Mouse (Mus musculus): ENCODE measurements at regions not wholly inside any gene's neighbourhood (a gene's known extent, or its start where the extent isn't known, plus 50 kb on each side); places are given as distances from the start of the nearest gene placed in this dataset.

GRCm38 (mm10) chr8:53956148-53956547, 121.3 kb upstream of the Vegfc start:
- H3K4me3 ChIP-seq = no peak overlapping the region
- no peak for ATAC-seq (ENCODE audit: extremely low read depth, insufficient number of reproducible peaks, low FRiP score, low TSS enrichment)
- no peaks in the 10 kb centered on the region for H3K36me3 ChIP-seq
- no peak overlapping the region for H3K9ac ChIP-seq
- no peak overlapping the region for H3K4me2 ChIP-seq
- no peaks in the 10 kb centered on the region for H3K9me3 ChIP-seq
- H3K27me3 ChIP-seq (replicated peaks) = no peaks in the 10 kb centered on the region
- H3K27ac ChIP-seq (replicated peaks) = peak overlapping the region; percentile 36; the same call in 1 of the 2 replicates
- WGBS = 71% methylated on average over 2 of the region's 2 CpGs
- H3K4me1 ChIP-seq = peaks cover 12% of the 10 kb centered on the region

- WGBS = 9% methylated on average over 1 of the region's 1 CpGs
- no peak for ATAC-seq (ENCODE audit: extremely low read depth, insufficient number of reproducible peaks, low FRiP score, low TSS enrichment)
- peak overlapping the region; percentile 55; the same call in 1 of the 2 replicates for H3K27ac ChIP-seq (replicated peaks)
Measured at GRCm38 (mm10) chr8:53958548-53958947, 118.9 kb upstream of the Vegfc start.

GRCm38 (mm10) chr8:53962993-53963392, 114.4 kb upstream of the Vegfc start:
- no peaks in the 10 kb centered on the region for H3K27me3 ChIP-seq (replicated peaks)
- H3K9me3 ChIP-seq = no peaks in the 10 kb centered on the region
- no peak overlapping the region for H3K27ac ChIP-seq (replicated peaks)
- no peak for ATAC-seq (ENCODE audit: extremely low read depth, insufficient number of reproducible peaks, low FRiP score, low TSS enrichment)
- H3K4me1 ChIP-seq = no peaks in the 10 kb centered on the region
- H3K36me3 ChIP-seq = no peaks in the 10 kb centered on the region
- no peak overlapping the region for H3K4me3 ChIP-seq
- no peak overlapping the region for H3K9ac ChIP-seq
- no peak overlapping the region for H3K4me2 ChIP-seq
- 88% methylated on average over 1 of the region's 1 CpGs for WGBS

More at GRCm38 (mm10) chr8:53958548-53958947, 118.9 kb upstream of the Vegfc start:
- H3K9me3 ChIP-seq = no peaks in the 10 kb centered on the region
- no peaks in the 10 kb centered on the region for H3K36me3 ChIP-seq
- peaks cover 12% of the 10 kb centered on the region for H3K4me1 ChIP-seq
- no peak overlapping the region for H3K4me3 ChIP-seq
- no peaks in the 10 kb centered on the region for H3K27me3 ChIP-seq (replicated peaks)
- no peak overlapping the region for H3K4me2 ChIP-seq
- no peak overlapping the region for H3K9ac ChIP-seq

GRCm38 (mm10) chr8:53984296-53984695, 93.1 kb upstream of the Vegfc start:
- Histone ChIP-seq H3K27ac (replicated peaks) (no peak overlapping the region), H3K9me3 (no peaks in the 10 kb centered on the region), H3K36me3 (no peaks in the 10 kb centered on the region), H3K4me1 (no peaks in the 10 kb centered on the region), H3K4me3 (no peak overlapping the region), H3K9ac (no peak overlapping the region), H3K27me3 (replicated peaks) (no peaks in the 10 kb centered on the region), H3K4me2 (no peak overlapping the region)
- WGBS = 66% methylated on average over 2 of the region's 2 CpGs
- ATAC-seq (ENCODE audit: extremely low read depth, insufficient number of reproducible peaks, low FRiP score, low TSS enrichment) = no peak

GRCm38 (mm10) chr8:53985685-53986084, 91.7 kb upstream of the Vegfc start:
- WGBS = 88% methylated on average over 1 of the region's 1 CpGs
- ATAC-seq (ENCODE audit: extremely low read depth, insufficient number of reproducible peaks, low FRiP score, low TSS enrichment) = no peak
- Histone ChIP-seq H3K27ac (replicated peaks) (no peak overlapping the region), H3K4me3 (no peak overlapping the region), H3K9ac (no peak overlapping the region), H3K36me3 (no peaks in the 10 kb centered on the region), H3K27me3 (replicated peaks) (no peaks in the 10 kb centered on the region), H3K4me2 (no peak overlapping the region), H3K4me1 (no peaks in the 10 kb centered on the region), H3K9me3 (no peaks in the 10 kb centered on the region)

GRCm38 (mm10) chr8:53994208-53994607, 83.2 kb upstream of the Vegfc start:
- WGBS = 71% methylated on average over 3 of the region's 3 CpGs
- H3K27me3 ChIP-seq (replicated peaks) = no peaks in the 10 kb centered on the region
- no peak overlapping the region for H3K4me3 ChIP-seq
- 0 out of 2 replicates have a peak, but pooled peaks cover 5% of the 10 kb centered on the region for H3K9me3 ChIP-seq
- H3K27ac ChIP-seq (replicated peaks) = no peak overlapping the region
- no peak overlapping the region for H3K4me2 ChIP-seq
- H3K36me3 ChIP-seq = no peaks in the 10 kb centered on the region
- H3K9ac ChIP-seq = no peak overlapping the region
- H3K4me1 ChIP-seq = no peaks in the 10 kb centered on the region
- ATAC-seq (ENCODE audit: extremely low read depth, insufficient number of reproducible peaks, low FRiP score, low TSS enrichment) = no peak

GRCm38 (mm10) chr8:53997461-53997860, 79.9 kb upstream of the Vegfc start:
- H3K27ac ChIP-seq (replicated peaks) = no peak overlapping the region; the same call in 1 of the 2 replicates
- H3K27me3 ChIP-seq (replicated peaks) = no peaks in the 10 kb centered on the region
- H3K4me1 ChIP-seq = peaks cover 2% of the 10 kb centered on the region
- H3K4me3 ChIP-seq = no peak overlapping the region
- no peaks in the 10 kb centered on the region for H3K36me3 ChIP-seq
- no peak for ATAC-seq (ENCODE audit: extremely low read depth, insufficient number of reproducible peaks, low FRiP score, low TSS enrichment)
- WGBS = 51% methylated on average over 2 of the region's 2 CpGs
- no peak overlapping the region for H3K4me2 ChIP-seq
- no peak overlapping the region for H3K9ac ChIP-seq
- no peaks in the 10 kb centered on the region for H3K9me3 ChIP-seq

GRCm38 (mm10) chr8:54002948-54003347, 74.5 kb upstream of the Vegfc start:
- 50% methylated on average over 1 of the region's 1 CpGs for WGBS
- Histone ChIP-seq H3K9ac (no peak overlapping the region), H3K4me1 (peaks cover 10% of the 10 kb centered on the region), H3K27ac (replicated peaks) (no peak overlapping the region), H3K27me3 (replicated peaks) (no peaks in the 10 kb centered on the region), H3K4me2 (no peak overlapping the region), H3K4me3 (no peak overlapping the region), H3K36me3 (no peaks in the 10 kb centered on the region), H3K9me3 (no peaks in the 10 kb centered on the region)
- no peak for ATAC-seq (ENCODE audit: extremely low read depth, insufficient number of reproducible peaks, low FRiP score, low TSS enrichment)

GRCm38 (mm10) chr8:54014096-54014495, 63.3 kb upstream of the Vegfc start:
- Histone ChIP-seq H3K4me2 (no peak overlapping the region), H3K9ac (no peak overlapping the region), H3K36me3 (no peaks in the 10 kb centered on the region), H3K27me3 (replicated peaks) (no peaks in the 10 kb centered on the region), H3K27ac (replicated peaks) (no peak overlapping the region), H3K4me3 (no peak overlapping the region), H3K9me3 (no peaks in the 10 kb centered on the region), H3K4me1 (0 out of 2 replicates have a peak, but pooled peaks cover 3% of the 10 kb centered on the region)
- no peak for ATAC-seq (ENCODE audit: extremely low read depth, insufficient number of reproducible peaks, low FRiP score, low TSS enrichment)
- 59% methylated on average over 3 of the region's 3 CpGs for WGBS

- Histone ChIP-seq H3K27ac (replicated peaks) (no peak overlapping the region), H3K9ac (no peak overlapping the region), H3K27me3 (replicated peaks) (no peaks in the 10 kb centered on the region), H3K4me1 (0 out of 2 replicates have a peak, but pooled peaks cover 3% of the 10 kb centered on the region), H3K36me3 (no peaks in the 10 kb centered on the region), H3K4me2 (no peak overlapping the region), H3K4me3 (no peak overlapping the region), H3K9me3 (no peaks in the 10 kb centered on the region)
- WGBS = 67% methylated on average over 3 of the region's 3 CpGs
- no peak for ATAC-seq (ENCODE audit: extremely low read depth, insufficient number of reproducible peaks, low FRiP score, low TSS enrichment)
Measured at GRCm38 (mm10) chr8:54018535-54019165, 58.8 kb upstream of the Vegfc start.
